Mouse (Mus musculus) cerebellum, adult 2 months (tissue): ENCODE measurements around the gene Pcyt2.

Source experiments
- CTCF ChIP-seq: fragments of 200-500 bp; IDR thresholded peaks from 2 replicates; pipeline ENCODE4 v1.5.1; 2011; ENCODE audit warnings: low read depth, mild to moderate bottlenecking, control low read depth, low read length, moderate library complexity, borderline replicate concordance; ENCODE audit not compliant: insufficient read depth
- POLR2A ChIP-seq: fragments of 200-500 bp; IDR thresholded peaks from 2 replicates; pipeline ENCODE4 v1.6.1; 2011; ENCODE audit warnings: low read length, control low read depth, borderline replicate concordance; ENCODE audit not compliant: insufficient read depth

- TF ChIP-seq CTCF = no peak
- TF ChIP-seq POLR2A = peak; percentile 89
Observed at GRCm38 (mm10) chr11:120617519-120618112, at the start of gene Pcyt2.
